Mouse (Mus musculus) ovary, postnatal 36 days (tissue): Measurements from ENCODE around the gene 1700003E16Rik.
"Not testable (repeated sequence)": the region's sequence is repeated elsewhere in the genome, so short reads cannot be mapped to it uniquely, and the experiment has no call there.

Source experiments
- DNase-seq: peaks from one replicate; pipeline ENCODE4 v3.0.0; 2022; ENCODE audit warnings: low spot score, mixed read lengths

1700003E16Rik gene

DNA sequence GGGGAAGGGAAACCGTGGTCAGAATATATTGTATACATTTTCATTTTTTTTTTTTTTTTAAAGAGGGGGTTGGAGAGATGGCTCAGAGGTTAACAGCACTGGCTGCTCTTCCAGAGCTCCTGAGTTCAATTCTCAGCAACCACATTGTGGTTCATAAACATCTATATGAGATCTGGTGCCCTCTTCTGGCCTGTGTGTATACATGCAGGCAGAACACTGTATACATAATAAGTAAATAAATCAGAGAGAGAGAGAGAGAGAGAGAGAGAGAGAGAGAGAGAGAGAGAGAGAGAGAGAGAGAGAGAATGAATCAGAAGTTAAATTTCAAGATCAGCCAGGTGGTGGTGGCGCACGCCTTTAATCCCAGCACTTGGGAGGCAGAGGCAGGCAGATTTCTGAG, 3.3 kb downstream of the 1700003E16Rik start:
- not testable (repeated sequence) for DNase-seq

DNA sequence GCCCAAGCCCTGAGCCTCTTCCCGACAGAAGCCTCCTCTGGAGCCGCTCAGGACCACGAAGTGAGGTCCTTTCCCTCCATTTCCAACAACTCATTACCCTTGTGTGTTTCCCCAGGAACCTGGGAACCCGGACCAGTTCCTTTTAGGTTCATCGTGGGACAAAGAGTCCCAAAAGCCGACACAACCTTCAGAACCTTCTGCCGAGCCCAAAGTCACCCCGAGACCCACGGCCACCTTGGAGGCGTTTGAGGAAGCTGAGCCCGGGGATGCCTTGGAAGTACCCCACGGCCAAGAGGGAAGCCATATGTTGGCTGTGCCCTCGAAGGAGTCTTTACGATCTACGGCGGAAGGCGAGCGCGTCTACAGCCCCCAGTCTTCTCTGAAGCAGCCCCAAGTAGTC, 5.2 kb downstream of the 1700003E16Rik start:
- DNase-seq, result no peak

DNA sequence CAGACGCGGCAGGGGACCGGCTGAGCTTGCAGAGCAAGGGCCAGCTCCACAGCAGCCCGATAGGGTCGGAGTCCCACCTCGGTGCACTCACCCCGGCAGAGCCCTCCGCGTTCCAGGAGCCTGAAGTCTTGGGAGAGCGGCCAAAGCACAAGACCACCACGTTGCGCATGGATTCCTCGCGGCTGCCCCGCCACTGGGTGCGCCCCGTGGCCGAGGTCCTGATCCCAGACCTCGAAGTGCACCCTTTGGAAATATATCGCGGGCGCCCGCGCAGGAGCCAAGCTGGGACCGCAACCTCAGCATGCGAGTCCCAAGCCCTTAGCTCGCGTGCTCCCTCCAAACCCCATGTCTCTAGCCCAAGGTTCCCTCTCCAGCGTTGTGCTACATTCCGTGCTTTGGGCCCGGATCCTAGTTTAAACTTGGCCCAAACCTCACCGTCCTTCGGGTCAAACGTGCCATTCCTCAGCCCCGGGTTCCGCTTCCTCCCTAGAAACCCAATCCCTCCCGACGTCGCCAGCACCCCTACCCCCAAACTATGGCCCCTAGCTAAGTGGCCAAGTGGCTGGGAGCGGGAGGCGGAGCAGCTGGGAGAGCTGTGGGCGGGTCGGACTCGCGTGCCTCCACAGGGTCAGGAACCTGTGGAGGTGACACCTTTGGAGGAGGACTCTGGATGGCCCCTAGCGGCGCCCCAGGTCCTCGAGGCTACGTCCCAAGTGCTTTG, 5.9 kb downstream of the 1700003E16Rik start:
- DNase-seq, result peak; percentile 51

DNA sequence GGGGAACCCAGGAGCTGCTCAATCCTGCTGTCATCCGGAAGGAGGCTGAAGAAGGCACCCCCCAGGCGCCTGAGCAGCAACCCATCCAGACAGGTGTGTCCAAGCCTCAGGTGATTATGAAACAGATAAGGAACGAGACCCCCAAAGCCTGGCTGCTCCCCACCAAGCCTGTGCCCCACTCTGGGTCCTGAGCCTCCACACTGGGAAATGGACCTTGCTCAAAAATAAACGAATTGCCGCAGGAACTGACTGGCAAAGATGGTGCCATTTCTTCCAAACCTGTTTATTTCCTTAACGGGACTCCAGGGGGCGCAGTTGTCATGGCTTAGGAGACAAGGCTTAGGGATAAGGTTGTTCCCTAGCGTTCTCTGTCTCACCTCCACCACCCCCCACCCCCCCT, 6.5 kb downstream of the 1700003E16Rik start:
- DNase-seq, result peak; percentile 44

DNA sequence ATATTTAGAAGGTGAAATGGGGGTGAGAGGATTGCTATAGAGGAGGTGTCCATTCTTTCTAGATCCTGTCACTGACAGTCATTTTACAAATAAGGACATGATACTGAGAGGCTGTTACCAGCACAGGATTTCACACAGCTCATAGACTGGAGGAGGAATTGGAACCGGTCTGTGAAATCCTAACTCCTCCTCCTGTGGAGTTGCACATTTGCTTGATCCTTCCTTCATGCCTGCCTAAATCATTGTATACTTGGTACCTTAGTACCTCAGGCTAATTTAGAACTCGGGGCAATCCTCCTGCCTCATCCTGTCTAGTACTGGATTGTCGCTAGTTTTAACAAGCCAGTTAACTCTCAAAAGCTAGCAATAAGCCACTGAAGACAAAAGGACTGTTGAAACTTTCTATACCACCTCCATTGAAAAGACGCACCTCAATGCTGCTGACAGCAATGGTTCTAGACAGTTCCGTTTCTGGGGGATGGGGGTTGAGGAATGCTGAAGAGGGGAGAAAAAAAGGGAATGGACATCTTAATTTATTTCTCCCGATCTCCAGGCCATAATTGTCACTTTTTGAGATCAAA, 8.9 kb downstream of the 1700003E16Rik start:
- no peak for DNase-seq

DNA sequence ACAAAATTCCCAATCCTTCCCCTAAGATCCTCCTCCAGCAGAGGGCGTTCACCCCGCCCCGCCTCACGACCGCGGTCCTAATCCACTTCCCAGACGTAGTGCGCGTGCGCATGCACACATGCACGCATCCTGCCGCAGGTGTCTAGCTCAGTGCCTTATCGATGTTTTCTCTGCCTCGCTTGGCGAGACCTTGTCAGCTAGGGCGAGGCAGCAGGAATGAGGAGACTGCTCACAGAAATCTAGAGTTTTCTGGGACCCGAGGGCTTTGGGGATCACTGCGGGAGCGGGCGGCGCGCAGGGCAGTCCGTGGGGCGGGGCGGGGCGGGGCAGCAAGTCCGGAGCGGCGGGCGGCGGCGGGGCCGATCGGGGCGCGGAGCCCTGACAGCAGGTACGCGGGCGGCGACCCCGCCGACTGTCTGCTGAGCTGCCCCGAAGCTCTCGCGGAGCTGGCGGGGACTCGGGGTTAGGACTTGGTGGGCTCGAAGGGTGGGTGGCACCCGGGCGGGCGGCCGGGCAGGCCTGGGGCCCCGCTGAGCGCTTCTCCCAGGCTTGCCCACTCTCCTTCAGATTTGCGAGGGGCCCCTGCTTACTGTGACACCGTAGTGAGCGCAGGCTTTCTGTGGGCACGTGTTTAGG, 9.5 kb downstream of the 1700003E16Rik start, which contains the start of gene Dctn1:
Gene Dctn1 (plus strand): TSS at position 314 of the 636 bp plus-strand sequence.
- peak; percentile 95 for DNase-seq

DNA sequence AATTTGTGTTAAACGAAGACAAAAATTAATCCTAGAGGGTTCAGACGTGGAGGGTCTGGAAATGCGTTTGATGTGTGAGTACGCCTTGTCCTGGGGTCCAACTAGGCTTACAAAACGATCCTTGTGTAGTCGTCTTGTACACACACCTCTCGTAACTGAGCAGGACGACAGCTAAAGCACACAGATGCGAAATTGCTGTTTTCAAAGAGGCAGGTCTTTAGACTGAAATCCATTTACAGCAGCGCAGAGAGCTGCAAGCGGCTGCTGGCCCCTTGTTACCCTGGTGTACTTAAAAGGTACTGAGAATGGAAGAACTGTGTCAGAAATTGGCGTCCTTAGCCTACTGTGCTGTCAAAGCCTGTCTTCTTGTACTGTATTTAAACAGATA, 10.0 kb downstream of the 1700003E16Rik start:
- no peak for DNase-seq

DNA sequence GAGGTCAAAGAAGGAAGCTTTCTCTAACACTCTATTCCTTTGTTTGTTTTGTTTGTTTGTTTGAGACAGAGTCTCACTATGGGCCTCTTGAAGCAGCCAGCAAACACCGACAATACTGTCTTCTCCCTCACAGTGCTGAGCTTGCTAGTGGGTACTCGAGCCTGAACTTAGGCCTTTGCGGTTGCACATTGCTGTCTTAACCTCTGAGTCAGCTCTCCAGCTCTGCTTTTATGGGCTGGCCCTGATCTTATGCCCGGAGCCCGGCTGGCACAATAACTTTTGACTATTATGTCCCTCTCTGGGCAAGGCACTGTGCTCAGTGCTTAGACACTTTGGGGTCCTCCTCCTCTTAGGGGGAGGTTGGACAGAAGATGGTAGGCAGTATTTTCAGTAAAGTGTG, 13.7 kb downstream of the 1700003E16Rik start:
- DNase-seq, result no peak

DNA sequence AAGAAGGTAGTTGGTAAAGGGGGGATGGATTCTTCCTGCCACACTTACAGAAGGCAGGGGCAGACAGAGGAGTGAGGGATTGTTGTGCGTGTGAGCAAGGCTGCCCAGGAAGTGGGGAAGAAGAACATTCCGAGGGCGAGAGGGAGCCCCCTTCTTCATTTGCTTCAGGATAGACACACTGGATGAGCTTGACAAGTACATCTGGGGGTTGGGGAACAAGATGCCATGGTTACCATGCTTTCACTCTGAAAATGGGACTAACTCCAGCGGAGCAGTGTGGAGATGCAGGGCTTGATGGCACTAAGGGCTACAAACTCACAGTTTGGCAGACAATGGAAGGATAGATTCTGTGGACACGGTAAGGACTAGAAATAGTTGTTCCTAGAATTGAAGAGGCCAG, 14.9 kb downstream of the 1700003E16Rik start:
- no peak for DNase-seq

DNA sequence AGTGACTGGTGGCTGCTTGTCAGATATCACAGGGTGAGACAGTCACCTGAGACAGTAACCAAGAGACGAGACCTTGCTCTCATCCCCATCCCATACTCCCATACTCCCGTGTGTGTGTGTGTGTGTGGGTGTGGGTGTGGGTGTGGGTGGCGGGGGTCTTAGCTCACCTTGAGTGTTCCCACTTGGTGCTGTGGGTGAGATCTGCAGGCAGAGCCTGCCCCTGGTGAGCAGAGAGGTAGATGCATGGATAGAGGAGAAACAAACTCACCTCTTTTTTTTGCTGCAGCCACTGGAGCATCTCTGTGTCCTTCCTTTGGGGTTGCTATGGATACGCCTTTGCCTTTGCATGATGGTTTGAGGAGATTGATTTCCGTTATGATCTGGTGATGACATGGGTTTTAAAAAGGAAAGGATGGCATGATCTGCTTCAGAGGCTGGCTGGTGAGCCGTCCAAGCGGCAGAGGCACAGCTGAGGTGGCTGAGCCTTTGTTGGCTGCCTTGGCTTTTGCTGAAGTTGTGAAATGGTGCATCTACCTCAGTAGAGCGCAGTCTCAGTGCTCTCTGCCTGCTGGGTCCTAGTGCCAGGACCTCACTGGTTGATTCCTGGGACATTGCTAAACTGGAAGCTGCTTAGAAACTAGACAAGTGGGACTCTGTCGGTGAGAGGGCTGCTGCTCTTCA, 16.2 kb downstream of the 1700003E16Rik start:
- no peak for DNase-seq

DNA sequence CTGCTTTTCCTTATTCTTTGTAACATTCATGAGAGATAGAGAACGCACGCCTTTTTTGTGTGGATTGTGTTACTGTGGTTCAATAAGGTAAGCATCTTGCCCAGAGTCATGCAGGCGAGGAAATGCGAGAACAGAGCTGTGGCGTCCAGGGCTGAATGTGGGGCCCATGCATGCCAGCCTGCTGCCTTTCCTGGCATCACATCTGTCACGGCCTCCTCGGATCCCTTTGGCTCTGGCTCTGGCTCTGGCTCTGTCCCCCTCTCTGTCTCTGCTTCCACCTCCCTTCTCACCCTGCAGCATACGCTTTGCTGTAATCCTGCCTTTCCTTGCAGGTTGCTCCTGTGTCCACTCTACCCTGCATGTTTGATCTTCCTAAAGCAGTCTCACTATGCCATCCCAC, 19.8 kb downstream of the 1700003E16Rik start:
- no peak for DNase-seq

DNA sequence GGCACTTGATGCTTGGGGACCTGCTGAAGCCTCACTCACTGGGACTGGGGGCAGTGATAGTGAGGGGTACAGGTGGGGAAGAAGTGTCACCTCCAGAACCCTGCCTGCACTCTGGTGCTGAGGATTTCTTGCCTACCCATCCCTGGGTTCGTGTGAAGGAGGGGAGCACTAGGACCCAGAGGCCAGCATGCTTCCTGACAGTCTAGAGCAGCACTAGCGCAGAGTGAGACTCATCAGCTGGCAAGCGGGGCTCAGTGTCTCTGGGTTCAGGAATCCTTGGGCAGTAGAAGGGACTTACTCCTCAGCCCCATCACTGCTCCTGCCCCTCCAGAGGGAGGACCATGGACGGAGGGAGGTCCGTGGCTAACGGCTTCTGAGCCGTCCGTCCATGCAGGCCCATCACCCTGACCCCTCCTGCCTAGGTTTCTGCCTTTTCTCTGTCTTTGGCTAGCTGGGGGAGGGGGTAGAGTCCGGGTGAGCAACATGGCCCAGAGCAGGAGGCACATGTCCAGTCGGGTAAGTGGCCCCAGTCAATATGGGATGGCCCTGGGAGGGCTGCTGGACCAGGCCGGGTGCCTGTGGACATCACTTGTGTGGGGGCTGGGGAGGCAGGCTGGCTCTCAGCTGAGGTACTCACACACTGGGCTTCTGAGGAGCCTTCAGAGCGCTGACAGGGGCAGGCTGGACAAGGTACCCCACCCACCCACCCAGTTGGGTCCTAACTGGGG, 23.4 kb downstream of the 1700003E16Rik start:
- DNase-seq, result no peak

DNA sequence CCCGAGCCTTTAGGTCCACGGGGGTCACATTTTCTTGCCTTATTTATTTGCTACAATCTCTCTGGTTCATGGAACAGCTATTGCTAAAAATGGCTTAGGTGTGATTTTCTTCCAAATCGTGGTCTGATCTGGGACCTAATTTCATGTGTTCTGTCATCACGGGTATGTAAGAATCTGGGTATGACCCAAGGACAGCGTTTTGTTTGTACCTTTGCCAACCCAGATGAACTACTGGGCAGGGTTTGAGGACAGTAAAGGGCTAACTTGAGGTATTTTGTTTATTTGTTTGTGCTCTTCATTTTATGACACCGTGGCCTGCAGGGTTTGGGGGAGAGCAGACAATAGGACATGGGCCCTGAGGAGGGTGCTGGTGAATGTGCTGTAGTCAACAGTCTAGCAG, 24.4 kb downstream of the 1700003E16Rik start:
- DNase-seq, result no peak

DNA sequence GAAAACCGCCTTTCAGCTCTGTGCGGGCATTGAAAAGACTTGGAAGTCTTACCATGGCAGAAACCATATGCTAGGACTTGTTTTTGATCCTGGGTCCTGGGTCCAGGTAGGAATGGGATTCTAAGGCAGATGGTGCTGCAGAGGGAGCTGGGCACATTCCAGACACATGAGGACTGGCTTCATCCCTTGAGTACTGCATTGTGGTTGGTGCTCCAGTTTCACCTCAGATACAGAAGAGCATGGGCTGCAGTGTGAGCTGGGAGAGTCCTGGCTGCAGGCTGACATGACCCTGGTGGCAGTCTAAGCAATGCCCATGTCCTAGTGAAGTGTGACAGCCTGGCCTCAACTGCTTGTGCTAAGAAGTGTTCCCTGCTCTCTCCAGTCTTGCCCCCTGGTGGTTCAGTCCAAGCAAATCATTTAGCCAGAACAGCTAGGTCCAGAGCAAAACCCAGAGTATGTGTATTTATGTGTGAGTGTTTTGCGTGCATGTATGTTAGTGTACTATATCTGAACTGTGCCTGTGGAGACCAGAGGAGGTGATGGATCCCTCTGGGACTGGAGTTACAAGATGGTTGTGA, 28.7 kb downstream of the 1700003E16Rik start:
- no peak for DNase-seq

DNA sequence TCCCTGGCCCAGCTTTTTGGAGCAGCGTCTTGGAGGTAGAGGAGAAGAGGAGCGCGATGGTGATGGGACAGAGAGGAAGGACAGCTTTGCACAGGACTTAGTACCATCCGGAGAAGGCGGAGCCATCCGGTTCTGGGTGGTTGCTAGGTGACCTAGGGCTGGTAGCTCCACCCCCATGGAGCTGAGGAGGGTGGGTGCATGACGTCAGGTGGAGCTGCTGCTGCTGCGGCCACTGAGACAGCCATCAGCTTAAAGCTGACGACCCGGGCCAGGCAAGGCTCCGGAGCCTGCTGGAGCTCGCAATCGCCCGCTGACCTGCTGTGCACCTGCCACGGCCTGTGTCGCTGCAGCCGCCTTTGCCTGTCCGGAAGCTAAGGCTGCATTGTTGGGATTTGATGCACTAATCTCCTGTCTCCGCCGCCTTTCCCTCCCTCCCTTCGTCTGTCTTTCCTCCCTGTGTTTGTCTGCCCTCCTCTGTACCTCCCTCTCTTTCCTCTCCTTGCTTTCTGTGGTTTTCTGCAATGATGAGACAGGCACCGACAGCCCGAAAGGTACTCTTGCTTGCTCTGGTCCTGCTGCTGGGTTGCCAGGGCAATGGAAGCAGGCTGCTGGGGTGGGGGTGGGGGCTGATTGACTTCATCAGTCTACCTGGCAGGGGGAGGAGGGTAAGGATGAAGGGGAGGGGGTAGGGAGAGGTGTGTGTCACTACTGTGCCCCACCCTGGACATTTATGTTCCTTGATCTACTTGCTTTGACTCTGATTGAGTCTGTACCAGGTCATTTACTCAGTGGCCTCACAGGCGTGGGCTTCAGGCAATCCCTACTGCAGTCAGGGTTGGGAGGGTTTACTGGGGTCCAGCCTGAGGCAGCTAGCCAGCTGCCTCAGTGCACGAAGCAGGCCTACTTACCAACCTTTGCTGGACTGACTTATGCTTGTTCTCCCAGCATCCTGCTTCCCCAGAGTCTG, 30.0 kb downstream of the 1700003E16Rik start:
- peak; percentile 51 for DNase-seq

DNA sequence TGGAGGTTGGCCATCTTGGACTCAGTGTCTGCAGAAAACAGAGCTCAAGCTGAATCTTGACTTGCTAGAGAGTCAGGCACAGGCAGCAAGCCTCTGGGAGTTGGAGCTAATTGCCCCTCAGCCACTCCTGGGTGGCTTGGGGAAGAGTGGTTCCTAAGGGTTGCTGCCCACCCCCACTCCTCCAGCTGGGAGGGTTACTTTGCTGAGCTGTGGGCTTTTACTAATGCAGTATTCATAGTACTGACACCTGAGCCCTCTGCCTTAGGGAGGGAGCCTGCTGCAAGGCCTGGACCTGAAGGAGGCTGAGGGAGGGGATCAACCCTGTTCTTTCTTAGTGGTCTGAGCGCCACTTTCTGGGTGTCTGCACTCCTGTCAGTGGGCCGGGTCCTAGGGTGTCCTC, 30.7 kb downstream of the 1700003E16Rik start:
- no peak for DNase-seq

DNA sequence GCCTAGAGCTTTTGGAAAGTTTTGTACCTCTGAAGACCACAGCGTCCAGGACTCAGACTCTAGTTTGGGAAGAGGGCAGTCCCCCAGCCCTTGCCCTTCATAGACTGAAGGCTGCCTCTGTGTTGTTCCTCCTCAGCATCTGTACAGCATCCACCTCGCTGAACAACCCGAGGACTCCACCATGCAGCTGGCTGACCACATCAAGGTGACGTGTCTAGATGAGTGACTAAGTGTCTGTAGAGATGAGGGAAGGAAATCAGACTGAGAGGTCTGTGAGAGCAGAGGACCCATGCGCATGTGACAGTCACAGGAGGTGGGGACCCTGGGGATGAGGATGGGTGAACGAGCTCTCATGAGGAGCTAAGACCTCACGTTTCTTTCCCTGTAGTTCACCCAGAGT, 37.4 kb downstream of the 1700003E16Rik start:
- DNase-seq, result no peak

DNA sequence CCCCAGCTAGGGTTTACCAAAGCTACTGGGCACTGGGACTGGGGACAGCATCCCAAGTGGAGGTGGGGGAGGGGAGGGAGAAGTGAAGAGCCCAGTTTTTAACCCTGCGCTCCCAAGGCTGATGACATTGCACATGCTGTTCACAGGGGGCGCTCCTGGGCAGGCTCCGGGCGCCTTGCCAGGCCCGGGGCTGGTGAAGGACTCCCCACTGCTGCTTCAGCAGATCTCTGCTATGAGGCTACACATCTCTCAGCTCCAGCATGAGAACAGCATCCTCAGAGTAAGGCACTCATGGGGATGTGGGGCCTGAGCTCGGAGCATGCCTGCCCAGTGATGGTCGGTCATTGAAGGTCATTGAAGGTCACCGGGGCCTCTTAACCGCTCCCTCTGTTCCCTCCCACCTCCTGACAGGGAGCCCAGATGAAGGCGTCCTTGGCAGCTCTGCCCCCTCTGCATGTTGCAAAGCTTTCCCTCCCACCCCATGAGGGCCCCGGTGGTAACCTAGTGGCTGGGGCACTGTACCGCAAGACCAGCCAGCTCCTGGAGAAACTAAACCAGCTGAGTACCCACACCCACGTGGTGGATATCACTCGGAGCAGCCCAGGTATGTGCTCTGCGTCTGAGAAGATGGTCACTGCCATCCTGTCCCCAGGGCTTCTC, 41.3 kb downstream of the 1700003E16Rik start:
- peak; percentile 82 for DNase-seq

DNA sequence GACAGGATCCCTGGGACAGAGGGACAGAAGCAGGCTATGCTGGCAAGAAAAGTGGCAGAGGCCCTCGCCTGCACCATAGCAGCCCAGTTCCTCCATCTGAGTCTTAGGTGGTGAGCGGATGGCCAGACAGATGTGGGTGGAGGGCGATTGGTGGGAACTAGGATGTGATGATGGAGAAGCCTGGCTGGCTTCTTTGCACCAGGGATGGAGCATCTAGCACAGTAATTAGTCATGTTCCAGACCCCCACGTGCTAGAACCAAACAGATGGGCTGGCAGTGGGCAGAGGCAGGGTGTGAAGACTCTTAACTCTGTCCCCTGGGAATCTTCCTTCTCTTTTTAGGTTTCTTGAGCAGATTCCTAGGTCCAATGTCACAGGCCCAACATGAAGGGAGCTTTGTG, 47.1 kb downstream of the 1700003E16Rik start:
- DNase-seq, result no peak

DNA sequence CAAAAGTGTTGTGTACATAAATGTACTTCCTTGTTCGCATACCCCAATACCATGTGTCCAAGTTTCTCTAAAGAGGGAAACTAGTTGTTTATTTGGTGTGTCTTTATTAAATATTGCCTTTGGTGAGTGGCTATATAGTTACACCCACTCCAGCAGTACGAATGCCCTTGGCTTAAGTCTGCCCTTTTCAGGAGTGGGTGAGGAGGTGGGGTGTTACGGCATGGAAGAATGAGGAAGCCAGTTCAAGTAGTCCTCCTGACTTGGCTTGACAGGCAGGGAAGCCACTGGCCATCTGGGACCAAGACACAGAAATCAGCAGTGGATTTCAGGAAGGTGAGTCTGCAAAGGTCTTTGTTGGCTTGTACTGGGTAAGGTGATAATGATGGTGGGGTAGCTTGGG, 49.6 kb downstream of the 1700003E16Rik start:
- DNase-seq, result no peak
